Mouse (Mus musculus) neural tube, embryonic 15.5 days (tissue): ENCODE data around the gene Rasgrf1. TPM values are rescaled to one million over a fixed set of nuclear protein-coding genes. Genes with fewer than 3 reads are reported as not detected.

ENCODE experiments used
- ATAC-seq: fragments of 200-750 bp; cut with Nextera tagmentation; 2 replicates; pipeline ENCODE4 v1.8.0; 2017; ENCODE audit warnings: mild to moderate bottlenecking, moderate TSS enrichment, moderate library complexity; ENCODE audit not compliant: low FRiP score
- H3K27ac ChIP-seq: fragments of 300-500 bp; sonication (generic); replicated peaks from 2 replicates; pipeline ENCODE4 v1.5.1; 2015; ENCODE audit warnings: mild to moderate bottlenecking, inconsistent platforms
- H3K27me3 ChIP-seq: fragments of 300-500 bp; sonication (generic); replicated peaks from 2 replicates; pipeline ENCODE4 v1.6.1; 2015; ENCODE audit warnings: inconsistent platforms
- H3K36me3 ChIP-seq: fragments of 300-500 bp; sonication (generic); 2 replicates; pipeline ENCODE4 v1.6.1; 2015; ENCODE audit warnings: inconsistent platforms
- H3K4me1 ChIP-seq: fragments of 300-500 bp; sonication (generic); 2 replicates; pipeline ENCODE4 v1.6.1; 2015; ENCODE audit warnings: inconsistent platforms
- H3K4me2 ChIP-seq: fragments of 300-500 bp; sonication (generic); 2 replicates; pipeline ENCODE4 v1.6.1; 2015; ENCODE audit warnings: inconsistent platforms, mild to moderate bottlenecking, moderate library complexity
- H3K4me3 ChIP-seq: fragments of 300-500 bp; sonication (generic); replicated peaks from 2 replicates; pipeline ENCODE4 v1.5.1; 2015; ENCODE audit warnings: mild to moderate bottlenecking, inconsistent platforms
- H3K9ac ChIP-seq: fragments of 300-500 bp; sonication (generic); replicated peaks from 2 replicates; pipeline ENCODE4 v1.6.1; 2015; ENCODE audit warnings: mild to moderate bottlenecking, inconsistent platforms
- H3K9me3 ChIP-seq: fragments of 300-500 bp; sonication (generic); replicated peaks from 2 replicates; pipeline ENCODE4 v1.6.1; 2016; ENCODE audit warnings: inconsistent platforms
- WGBS: fragments of 180-500 bp; shearing (Covaris S2); methylation state at CpG from one replicate; pipeline ENCODE4 v1.1.7; 2015; ENCODE audit warnings: mixed read lengths; 5-methylcytosine and 5-hydroxymethylcytosine counted together
- polyA plus RNA-seq: library from polyadenylated mRNA; unstranded; fragments of >200 nt; fragmentation: Nextera tagmentation; extraction: Ambion mirVana; gene quantifications from 2 replicates; pipeline ENCODE4 v1.2.1, GENCODE M21; 2015

The Rasgrf1 gene
- 17.3 and 17.6 TPM in 2 replicates for polyA plus RNA-seq

DNA sequence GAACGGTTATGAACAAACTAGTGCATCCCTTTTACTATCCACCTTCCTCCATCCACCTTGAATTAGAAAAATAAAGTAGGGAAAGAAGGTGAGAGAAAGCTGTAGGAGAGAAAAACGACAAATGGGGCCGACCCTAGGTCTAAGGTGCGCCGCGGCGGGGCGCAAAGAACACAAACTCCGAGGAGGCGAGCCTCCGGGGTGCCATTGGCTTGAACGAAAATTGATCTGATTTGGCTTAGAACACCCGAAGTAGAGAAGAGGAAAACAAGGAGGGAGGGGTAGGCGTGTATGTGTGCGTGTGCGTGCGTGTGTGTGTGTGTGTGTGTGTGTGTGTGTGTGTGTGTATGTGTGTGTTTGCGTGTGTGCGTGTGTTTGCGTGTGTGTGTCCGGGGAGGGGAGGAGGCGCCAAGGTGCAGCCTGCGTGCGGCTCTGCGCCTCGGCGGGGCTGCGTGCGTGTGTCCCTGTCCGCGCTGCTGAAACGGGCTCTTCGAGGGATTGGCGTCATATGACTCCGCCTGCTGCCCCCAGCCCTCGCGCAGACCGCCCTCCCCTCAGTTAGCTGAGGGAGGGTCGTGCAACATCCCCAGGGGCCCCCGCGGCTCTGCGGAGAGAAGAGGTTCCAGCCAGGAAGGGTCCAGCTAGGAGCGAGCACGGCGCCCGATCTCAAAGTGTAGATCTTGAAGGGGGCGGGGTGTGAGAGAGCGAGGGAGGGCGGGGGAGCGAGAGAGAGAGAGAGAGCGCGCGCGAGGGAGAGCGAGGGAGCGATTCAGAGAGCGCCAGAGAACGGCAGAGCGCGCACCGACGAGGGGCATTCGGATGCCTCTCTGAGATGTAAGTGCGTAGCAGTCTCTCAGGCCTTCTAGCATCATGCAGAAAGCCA lies at the start of gene Rasgrf1:
Rasgrf1 (plus strand) TSS at position 778 of the 880 bp plus-strand sequence.
- H3K27ac ChIP-seq: peak within 1 kb of the TSS; percentile 69
- H3K4me1 ChIP-seq: peaks cover 33% of the 10 kb centered on the region
- H3K36me3 ChIP-seq: no peaks in the 10 kb centered on the region
- under 1% methylated on average over 59 of the region's 64 CpGs for WGBS
- H3K4me2 ChIP-seq: peak within 1 kb of the TSS; percentile 85
- peaks cover 79% of the 10 kb centered on the region for H3K27me3 ChIP-seq
- peak within 1 kb of the TSS; percentile 47 for H3K9ac ChIP-seq
- peak; percentile 85 for ATAC-seq
- no peaks in the 10 kb centered on the region for H3K9me3 ChIP-seq
- peak within 1 kb of the TSS; percentile 50 for H3K4me3 ChIP-seq

DNA sequence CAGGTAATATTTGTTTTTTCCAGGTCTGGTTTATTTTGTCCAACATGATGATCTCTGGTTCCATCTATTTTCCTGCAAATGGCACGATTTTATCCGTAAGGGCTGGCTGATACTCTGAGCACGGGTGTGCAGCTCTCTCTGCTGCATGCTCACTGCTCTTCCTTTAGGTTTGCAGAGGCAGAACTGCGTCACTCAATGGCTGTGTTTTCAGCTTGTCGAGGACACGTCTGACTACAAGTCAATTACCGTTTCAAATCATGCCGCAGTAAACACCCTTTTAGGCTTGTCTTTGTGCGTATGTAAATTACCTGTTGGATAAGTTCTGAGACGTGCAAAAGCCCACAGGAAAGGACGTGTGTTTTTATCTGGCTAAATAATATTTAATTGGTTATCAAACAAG lies 49.6 kb upstream of the Rasgrf1 start:
- H3K9me3 ChIP-seq: no peaks in the 10 kb centered on the region
- H3K27me3 ChIP-seq: no peaks in the 10 kb centered on the region
- WGBS: 59% methylated on average over 11 of the region's 11 CpGs
- H3K9ac ChIP-seq: no peak overlapping the region
- no peak overlapping the region for H3K27ac ChIP-seq
- H3K4me1 ChIP-seq: peaks cover 3% of the 10 kb centered on the region; the same call in 1 of the 2 replicates
- ATAC-seq: no peak
- no peaks in the 10 kb centered on the region for H3K36me3 ChIP-seq
- H3K4me3 ChIP-seq: no peak overlapping the region
- no peak overlapping the region for H3K4me2 ChIP-seq

DNA sequence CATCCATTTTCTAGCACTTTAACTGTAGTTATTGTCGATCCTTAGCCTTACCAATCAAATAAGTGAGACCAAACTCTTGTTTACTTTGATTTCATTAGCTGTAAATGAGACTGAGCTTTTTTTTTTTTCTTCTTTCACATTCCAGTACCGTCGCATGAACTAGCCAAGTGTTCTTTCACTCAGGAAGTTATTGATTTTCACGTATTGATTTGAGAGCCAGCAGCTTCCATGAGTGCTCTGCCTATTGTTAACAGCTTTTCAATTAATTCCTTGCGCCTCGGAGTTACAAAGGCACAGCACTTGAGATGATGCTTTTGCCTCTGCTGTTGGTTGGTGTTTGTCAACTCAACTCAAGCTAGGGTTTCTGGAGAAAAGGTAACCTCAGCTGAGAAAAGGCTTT lies 49.1 kb upstream of the Rasgrf1 start:
- no peak for ATAC-seq
- 69% methylated on average over 6 of the region's 6 CpGs for WGBS
- Histone ChIP-seq H3K27me3 (no peaks in the 10 kb centered on the region), H3K36me3 (no peaks in the 10 kb centered on the region), H3K9ac (no peak overlapping the region), H3K27ac (no peak overlapping the region), H3K4me1 (peaks cover 3% of the 10 kb centered on the region; the same call in 1 of the 2 replicates), H3K9me3 (no peaks in the 10 kb centered on the region), H3K4me2 (no peak overlapping the region), H3K4me3 (no peak overlapping the region)

DNA sequence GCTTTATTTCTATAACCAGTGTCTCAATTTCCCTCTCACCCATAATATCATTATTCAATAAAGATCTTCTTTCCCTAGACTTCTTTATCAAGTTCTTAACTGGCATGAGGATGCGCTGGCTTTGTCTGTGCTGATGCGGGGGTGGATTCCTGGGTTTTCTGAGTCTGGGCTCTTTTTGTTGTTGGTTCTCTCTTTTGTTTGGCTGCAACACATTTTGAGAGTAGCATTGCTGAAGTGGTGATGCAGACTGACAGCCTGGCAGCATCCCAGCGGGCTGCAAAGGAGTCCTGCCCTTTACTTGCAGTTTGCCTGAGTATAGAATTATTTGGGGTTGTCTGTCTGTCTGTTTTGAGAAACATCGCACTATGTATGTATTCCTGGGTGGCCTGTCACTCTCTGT lies 42.6 kb upstream of the Rasgrf1 start:
- 47% methylated on average over 4 of the region's 4 CpGs for WGBS
- Histone ChIP-seq H3K9ac (no peak overlapping the region), H3K27ac (no peak overlapping the region), H3K4me3 (no peak overlapping the region), H3K27me3 (peaks cover 42% of the 10 kb centered on the region), H3K36me3 (no peaks in the 10 kb centered on the region), H3K4me1 (peaks cover 9% of the 10 kb centered on the region), H3K4me2 (no peak overlapping the region), H3K9me3 (no peaks in the 10 kb centered on the region)
- ATAC-seq: no peak

DNA sequence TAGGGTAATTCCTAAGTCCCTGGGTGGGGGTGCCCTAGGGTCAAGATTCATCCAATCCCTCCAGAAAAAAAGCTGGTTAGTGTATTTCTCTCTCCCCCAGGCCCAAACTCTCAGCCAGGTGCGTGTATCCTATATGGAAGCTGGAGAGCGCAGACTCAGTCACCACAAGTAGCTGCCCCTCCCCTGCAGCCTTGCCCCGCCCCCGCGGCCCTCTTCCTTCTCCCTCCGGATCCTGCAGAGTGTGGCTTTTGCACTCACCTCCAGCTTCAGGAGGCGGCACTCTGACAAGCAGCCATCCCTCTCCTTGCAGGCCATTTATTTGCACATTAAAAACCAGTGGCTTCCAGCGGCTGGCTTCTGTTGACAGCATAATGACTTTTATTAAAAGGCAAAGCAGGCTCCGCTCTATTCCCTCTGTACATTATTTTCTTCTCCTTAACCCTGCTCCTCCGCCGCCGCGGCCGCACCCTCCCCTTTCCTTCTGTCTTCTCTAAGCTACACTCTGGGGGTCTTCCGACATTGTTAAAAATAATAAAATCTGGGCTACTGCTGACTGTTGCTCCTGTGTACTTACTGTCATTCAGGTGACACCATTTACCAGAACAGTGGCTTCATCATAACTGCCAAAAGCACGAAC lies 41.5 kb upstream of the Rasgrf1 start:
- Histone ChIP-seq H3K4me2 (peak overlapping the region; percentile 44), H3K4me3 (peak overlapping the region; percentile 15; the same call in 1 of the 2 replicates), H3K4me1 (peaks cover 9% of the 10 kb centered on the region), H3K9me3 (no peaks in the 10 kb centered on the region), H3K27ac (no peak overlapping the region), H3K9ac (0 out of 2 replicates have a peak overlapping the region, but pooled peaks have one; percentile 2), H3K27me3 (peaks cover 48% of the 10 kb centered on the region), H3K36me3 (no peaks in the 10 kb centered on the region)
- 4% methylated on average over 16 of the region's 16 CpGs for WGBS
- peak; percentile 70; the same call in 1 of the 2 replicates for ATAC-seq

DNA sequence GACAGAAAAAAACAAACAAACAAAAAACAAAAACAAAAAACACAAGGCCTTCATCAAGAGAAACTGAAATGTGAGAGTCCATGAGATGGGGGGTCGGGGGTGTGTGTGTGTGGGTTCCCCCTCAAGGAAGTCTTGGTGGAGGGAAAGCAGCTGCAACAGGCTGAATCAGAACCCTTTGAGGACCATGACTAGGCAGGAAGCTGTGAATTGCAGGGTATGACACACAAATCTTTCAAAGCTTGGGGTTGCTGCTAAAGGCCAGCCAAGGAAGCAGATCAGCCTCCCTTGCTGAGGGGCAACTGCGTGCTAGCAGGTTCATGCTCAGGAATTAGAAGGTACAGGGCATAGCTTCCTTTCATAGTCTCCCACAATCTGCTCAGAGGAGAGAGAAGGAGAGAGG lies 40.1 kb upstream of the Rasgrf1 start:
- H3K4me2 ChIP-seq: no peak overlapping the region
- 17% methylated on average over 2 of the region's 2 CpGs for WGBS
- no peak overlapping the region for H3K4me3 ChIP-seq
- H3K27ac ChIP-seq: no peak overlapping the region
- H3K27me3 ChIP-seq: peaks cover 61% of the 10 kb centered on the region
- no peak overlapping the region for H3K9ac ChIP-seq
- no peaks in the 10 kb centered on the region for H3K36me3 ChIP-seq
- no peak for ATAC-seq
- H3K9me3 ChIP-seq: no peaks in the 10 kb centered on the region
- peaks cover 9% of the 10 kb centered on the region for H3K4me1 ChIP-seq

DNA sequence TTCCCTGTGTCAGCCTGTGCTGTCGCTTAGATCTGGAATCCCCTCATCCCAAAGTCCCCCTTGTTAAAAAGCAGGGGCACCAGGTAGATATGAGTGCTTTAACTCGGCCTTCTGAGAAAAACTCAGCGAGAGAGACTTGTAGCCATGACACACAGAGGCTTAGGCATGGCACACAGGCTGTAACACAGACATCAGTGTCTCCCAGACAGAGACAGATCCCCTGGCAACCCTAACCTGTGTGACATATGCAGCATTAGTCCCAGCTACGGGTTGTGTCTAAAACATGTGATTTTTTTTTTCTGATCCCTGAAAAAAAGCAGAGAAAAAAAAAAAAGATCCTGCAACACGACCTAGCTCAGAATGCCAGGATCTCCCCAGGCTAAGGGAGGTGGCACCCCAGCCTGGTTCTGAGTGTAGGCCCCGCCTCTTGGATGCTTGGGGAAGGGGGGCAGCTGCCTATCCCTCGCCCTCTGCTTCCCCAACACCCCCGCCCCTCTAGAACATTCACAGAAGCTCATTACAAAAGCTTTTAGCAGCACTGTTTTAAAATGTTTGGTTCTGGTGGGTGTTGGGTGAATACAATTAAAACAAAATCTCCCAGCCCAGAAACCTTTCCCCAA lies 39.1 kb upstream of the Rasgrf1 start:
- WGBS: 9% methylated on average over 8 of the region's 8 CpGs
- H3K4me1 ChIP-seq: peaks cover 9% of the 10 kb centered on the region
- H3K4me3 ChIP-seq: no peak overlapping the region
- H3K4me2 ChIP-seq: no peak overlapping the region
- H3K36me3 ChIP-seq: no peaks in the 10 kb centered on the region
- ATAC-seq: no peak
- H3K27ac ChIP-seq: no peak overlapping the region
- no peak overlapping the region for H3K9ac ChIP-seq
- H3K27me3 ChIP-seq: peaks cover 71% of the 10 kb centered on the region
- H3K9me3 ChIP-seq: no peaks in the 10 kb centered on the region

DNA sequence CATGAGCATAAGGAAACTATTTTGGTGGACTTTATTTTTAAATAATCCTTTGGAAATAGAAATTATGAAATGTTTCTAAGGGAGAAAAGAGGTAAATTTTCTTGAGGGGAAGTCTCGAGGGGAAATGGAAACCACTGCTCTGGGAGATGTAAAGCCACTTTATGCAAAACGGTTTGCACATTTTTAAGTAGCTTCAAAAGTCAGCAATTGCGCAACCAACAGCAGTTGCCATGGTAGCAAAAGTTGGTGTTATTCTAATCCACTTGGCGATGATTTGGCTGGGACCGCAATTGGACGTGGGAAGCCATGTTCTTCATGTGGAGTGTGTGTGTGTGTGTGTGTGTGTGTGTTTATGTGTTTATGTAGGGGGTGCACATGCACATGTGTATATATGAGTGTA lies 37.6 kb upstream of the Rasgrf1 start:
- no peak for ATAC-seq
- 70% methylated on average over 6 of the region's 6 CpGs for WGBS

DNA sequence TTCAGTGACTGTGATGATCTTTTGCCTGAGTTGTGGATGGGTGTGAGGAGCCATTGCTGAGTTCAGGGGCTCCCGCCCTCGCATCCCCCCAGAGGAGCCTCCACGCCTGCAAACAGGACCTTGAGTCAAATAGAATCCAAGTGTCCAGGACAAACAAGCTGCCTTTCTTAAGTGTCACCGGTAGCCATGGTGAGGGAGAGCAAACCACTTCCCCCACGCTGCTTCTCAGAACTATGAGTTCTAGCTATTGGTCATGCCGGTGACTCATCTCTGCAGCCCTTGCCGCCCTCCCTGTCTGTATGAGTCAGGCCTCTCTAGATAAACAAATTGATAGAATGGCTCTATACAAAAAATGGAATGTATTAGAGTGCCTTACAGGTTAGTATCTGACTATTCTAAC lies 35.3 kb upstream of the Rasgrf1 start:
- H3K36me3 ChIP-seq: no peaks in the 10 kb centered on the region
- H3K9me3 ChIP-seq: no peaks in the 10 kb centered on the region
- 0 out of 2 replicates have a peak, but pooled peaks cover 1% of the 10 kb centered on the region for H3K4me1 ChIP-seq
- no peak overlapping the region for H3K4me3 ChIP-seq
- H3K27ac ChIP-seq: no peak overlapping the region
- H3K4me2 ChIP-seq: no peak overlapping the region
- H3K27me3 ChIP-seq: peaks cover 57% of the 10 kb centered on the region
- no peak overlapping the region for H3K9ac ChIP-seq
- WGBS: 60% methylated on average over 7 of the region's 7 CpGs
- no peak for ATAC-seq

More for the DNA sequence above, 37.6 kb upstream of the Rasgrf1 start:
- no peak overlapping the region for H3K4me3 ChIP-seq
- no peaks in the 10 kb centered on the region for H3K36me3 ChIP-seq
- peaks cover 72% of the 10 kb centered on the region for H3K27me3 ChIP-seq
- no peak overlapping the region for H3K9ac ChIP-seq
- H3K4me2 ChIP-seq: no peak overlapping the region
- H3K4me1 ChIP-seq: peaks cover 9% of the 10 kb centered on the region
- H3K27ac ChIP-seq: no peak overlapping the region
- no peaks in the 10 kb centered on the region for H3K9me3 ChIP-seq

DNA sequence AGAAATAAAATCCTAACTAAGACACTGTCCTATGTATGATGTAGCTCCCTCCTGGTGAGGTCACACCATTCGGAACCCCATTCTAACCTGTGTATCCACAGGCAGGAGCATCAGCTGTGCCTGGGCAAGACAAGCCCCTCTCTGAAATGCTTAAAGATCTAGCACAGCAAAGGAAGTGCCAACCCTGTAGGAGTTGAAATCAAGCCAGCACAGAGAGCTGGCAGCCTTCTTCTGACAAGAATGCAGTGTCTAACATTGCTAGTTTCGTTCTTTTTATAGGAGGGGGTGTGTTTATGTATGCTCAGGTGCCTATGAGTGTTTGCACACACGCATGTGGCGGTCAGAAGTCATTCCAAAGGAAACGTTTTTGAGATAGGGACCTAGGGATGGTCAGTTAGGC lies 34.2 kb upstream of the Rasgrf1 start:
- H3K27me3 ChIP-seq: peaks cover 53% of the 10 kb centered on the region
- H3K4me2 ChIP-seq: no peak overlapping the region
- H3K9ac ChIP-seq: no peak overlapping the region
- H3K4me3 ChIP-seq: no peak overlapping the region
- H3K27ac ChIP-seq: no peak overlapping the region
- peaks cover 4% of the 10 kb centered on the region; the same call in 1 of the 2 replicates for H3K4me1 ChIP-seq
- WGBS: 60% methylated on average over 5 of the region's 5 CpGs
- ATAC-seq: no peak
- no peaks in the 10 kb centered on the region for H3K36me3 ChIP-seq
- H3K9me3 ChIP-seq: no peaks in the 10 kb centered on the region

DNA sequence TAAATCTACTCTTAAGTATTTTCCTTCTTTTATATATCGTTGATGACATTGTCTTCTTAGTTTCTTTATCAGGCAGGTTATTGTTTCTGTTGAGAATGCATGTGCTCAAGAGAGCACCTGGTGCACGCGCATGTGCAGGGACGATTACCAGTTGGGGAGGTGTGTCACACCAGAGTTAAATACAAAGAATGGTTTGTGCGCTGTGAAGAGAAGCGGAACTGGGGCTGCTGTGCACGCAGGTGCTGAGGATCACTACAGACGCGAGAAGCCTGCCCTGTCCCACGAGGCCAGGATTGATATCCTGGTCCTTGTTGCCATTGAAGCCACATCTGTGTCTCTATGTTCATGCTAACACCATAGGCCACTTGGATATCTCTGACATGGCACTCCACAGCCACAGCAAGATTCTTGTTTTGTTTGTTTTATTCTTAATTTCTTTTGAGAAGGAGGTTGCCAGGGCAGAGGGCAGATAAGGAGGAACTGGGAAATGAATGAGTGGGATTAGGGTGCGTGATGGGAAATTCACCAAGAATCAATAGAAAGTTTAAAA lies 31.2 kb upstream of the Rasgrf1 start:
- Histone ChIP-seq H3K4me2 (no peak overlapping the region), H3K9ac (no peak overlapping the region)

More for the DNA sequence above, 31.2 kb upstream of the Rasgrf1 start:
- H3K27ac ChIP-seq: no peak overlapping the region
- H3K27me3 ChIP-seq: peaks cover 33% of the 10 kb centered on the region
- no peak overlapping the region for H3K4me3 ChIP-seq
- no peaks in the 10 kb centered on the region for H3K9me3 ChIP-seq
- ATAC-seq: no peak
- H3K4me1 ChIP-seq: peaks cover 4% of the 10 kb centered on the region; the same call in 1 of the 2 replicates
- H3K36me3 ChIP-seq: no peaks in the 10 kb centered on the region
- 50% methylated on average over 11 of the region's 11 CpGs for WGBS
